Mouse (Mus musculus) MEL (cell line): ENCODE measurements around the gene Zfp804a. TPM values are rescaled to one million over a fixed set of nuclear protein-coding genes. Genes with fewer than 3 reads are reported as not detected.

Experiments used
- DNase-seq: peaks from one replicate; pipeline ENCODE4 v3.0.0; 2011; ENCODE audit warnings: low read depth, low spot score
- H3K27ac ChIP-seq: 2 replicates; pipeline ENCODE4 v1.5.1; 2012; ENCODE audit warnings: low read depth, mild to moderate bottlenecking, control low read depth, low read length, moderate library complexity; ENCODE audit not compliant: control insufficient read depth
- H3K27me3 ChIP-seq, 2 experiments: fragments of 150-350 bp in 1 of 2; sonication (generic) in 1 of 2; 2 replicates each; pipeline ENCODE4 v1.6.1; 2012; ENCODE audit warnings: low read length in 2 of 2, mild to moderate bottlenecking in 2 of 2, improper control_type of control experiment in 1 of 2, moderate library complexity in 1 of 2; ENCODE audit not compliant: insufficient read depth in 2 of 2, control insufficient read depth in 1 of 2
- H3K36me3 ChIP-seq, 2 experiments: 2 replicates each; pipeline ENCODE4 v1.6.1; 2012 to 2014; ENCODE audit warnings: low read length in 2 of 2, improper control_type of control experiment in 1 of 2, inconsistent platforms in 1 of 2, mild to moderate bottlenecking in 1 of 2; ENCODE audit not compliant: insufficient read depth in 2 of 2, control insufficient read depth in 1 of 2
- H3K4me1 ChIP-seq, 2 experiments: fragments of 150-350 bp in 1 of 2; sonication (generic) in 1 of 2; 2 replicates each; pipeline ENCODE4 v1.6.1; 2012; ENCODE audit warnings: low read length in 2 of 2, improper control_type of control experiment in 1 of 2, mild to moderate bottlenecking in 1 of 2; ENCODE audit not compliant: insufficient read depth in 2 of 2, control insufficient read depth in 1 of 2
- H3K4me3 ChIP-seq, 2 experiments: fragments of 150-350 bp in 1 of 2; sonication (generic) in 1 of 2; 2 replicates each; pipeline ENCODE4 v1.5.1; 2012; ENCODE audit warnings: low read depth in 2 of 2, low read length in 2 of 2, mild to moderate bottlenecking in 2 of 2, moderate library complexity in 2 of 2, control low read depth in 1 of 2, improper control_type of control experiment in 1 of 2; ENCODE audit not compliant: control insufficient read depth in 1 of 2, insufficient read depth in 1 of 2
- H3K79me2 ChIP-seq: 2 replicates; pipeline ENCODE4 v1.6.1; 2012; ENCODE audit warnings: mild to moderate bottlenecking, low read length, moderate library complexity; ENCODE audit not compliant: control insufficient read depth, poor library complexity, insufficient read depth
- H3K9ac ChIP-seq: 2 replicates; pipeline ENCODE4 v1.6.1; 2012; ENCODE audit warnings: low read depth, mild to moderate bottlenecking, control low read depth, low read length, moderate library complexity; ENCODE audit not compliant: control insufficient read depth, poor library complexity, severe bottlenecking
- H3K9me3 ChIP-seq: fragments of 150-350 bp; sonication (generic); replicated peaks from 2 replicates; pipeline ENCODE4 v1.6.1; 2012; ENCODE audit warnings: mild to moderate bottlenecking, low read length, improper control_type of control experiment, moderate library complexity; ENCODE audit not compliant: insufficient read depth
- CHD1 ChIP-seq: IDR thresholded peaks from 2 replicates; pipeline ENCODE4 v1.6.1; 2012; ENCODE audit warnings: low read depth, mild to moderate bottlenecking, inconsistent platforms, low read length, improper control_type of control experiment
- CHD2 ChIP-seq: IDR thresholded peaks from 2 replicates; pipeline ENCODE4 v1.6.1; 2011; ENCODE audit warnings: low read length, improper control_type of control experiment
- CTCF ChIP-seq, 3 experiments: IDR thresholded peaks in 2 of 3; conservative IDR thresholded peaks in 1 of 3; 2 replicates each; pipeline ENCODE4 v1.5.1; 2011 to 2012; ENCODE audit warnings: low read length in 3 of 3, low read depth in 2 of 3, mild to moderate bottlenecking in 2 of 3, improper control_type of control experiment in 1 of 3, inconsistent platforms in 1 of 3, mixed read lengths in 1 of 3, moderate library complexity in 1 of 3; ENCODE audit not compliant: control insufficient read depth in 1 of 3, insufficient read depth in 1 of 3, poor library complexity in 1 of 3, severe bottlenecking in 1 of 3
- ETS1 ChIP-seq: IDR thresholded peaks from 2 replicates; pipeline ENCODE4 v1.6.1; 2012; ENCODE audit warnings: low read depth, mild to moderate bottlenecking, inconsistent platforms, low read length, improper control_type of control experiment, moderate library complexity
- GATA1 ChIP-seq: IDR thresholded peaks from 2 replicates; pipeline ENCODE4 v1.6.1; 2011; ENCODE audit warnings: low read depth, low read length, improper control_type of control experiment
- JUND ChIP-seq: IDR thresholded peaks from 2 replicates; pipeline ENCODE4 v1.6.1; 2011; ENCODE audit warnings: low read depth, mild to moderate bottlenecking, improper control_type of control experiment, low read length
- MAX ChIP-seq: IDR thresholded peaks from 2 replicates; pipeline ENCODE4 v1.6.1; 2011; ENCODE audit warnings: low read length, improper control_type of control experiment
- MXI1 ChIP-seq: IDR thresholded peaks from 2 replicates; pipeline ENCODE4 v1.6.1; 2011; ENCODE audit warnings: mild to moderate bottlenecking, low read depth, low read length, improper control_type of control experiment
- NRF1 ChIP-seq: IDR thresholded peaks from 2 replicates; pipeline ENCODE4 v1.6.1; 2014; ENCODE audit warnings: low read depth, mild to moderate bottlenecking, inconsistent platforms, low read length, improper control_type of control experiment, moderate library complexity; ENCODE audit not compliant: poor library complexity, insufficient read depth, severe bottlenecking
- POLR2A ChIP-seq, 2 experiments: IDR thresholded peaks; 2 replicates each; pipeline ENCODE4 v1.6.1; 2011 to 2012; ENCODE audit warnings: low read length in 2 of 2, mild to moderate bottlenecking in 2 of 2, control low read depth in 1 of 2, improper control_type of control experiment in 1 of 2, low read depth in 1 of 2, moderate library complexity in 1 of 2; ENCODE audit not compliant: control insufficient read depth in 1 of 2, insufficient read depth in 1 of 2, poor library complexity in 1 of 2
- RCOR1 ChIP-seq: IDR thresholded peaks from 2 replicates; pipeline ENCODE4 v1.6.1; 2012; ENCODE audit warnings: low read depth, mild to moderate bottlenecking, inconsistent platforms, low read length, improper control_type of control experiment
- TAL1 ChIP-seq: IDR thresholded peaks from 2 replicates; pipeline ENCODE4 v1.6.1; 2012; ENCODE audit warnings: mild to moderate bottlenecking, inconsistent platforms, low read length, moderate library complexity, mixed read lengths
- TBP ChIP-seq: IDR thresholded peaks from 2 replicates; pipeline ENCODE4 v1.8.0; 2011; ENCODE audit warnings: low read depth, low read length, improper control_type of control experiment
- USF1 ChIP-seq: IDR thresholded peaks from 2 replicates; pipeline ENCODE4 v1.6.1; 2014; ENCODE audit warnings: low read depth, mild to moderate bottlenecking, inconsistent platforms, low read length, improper control_type of control experiment, moderate library complexity
- USF2 ChIP-seq, 2 experiments: IDR thresholded peaks; 2 replicates each; pipeline ENCODE4 v1.6.1; 2011 to 2012; ENCODE audit warnings: improper control_type of control experiment in 2 of 2, low read length in 2 of 2, borderline replicate concordance in 1 of 2, inconsistent platforms in 1 of 2, low read depth in 1 of 2, mild to moderate bottlenecking in 1 of 2; ENCODE audit not compliant: insufficient read depth in 1 of 2
- polyA plus RNA-seq, 2 experiments: library from polyadenylated mRNA; stranded (reverse) in 1 of 2; unstranded in 1 of 2; fragments of >175 nt in 1 of 2; fragments of >200 nt in 1 of 2; gene quantifications; 2 replicates each; pipeline versions ENCODE4 v1.2.1 to v1.2.4; 2012; ENCODE audit warnings: low replicate concordance in 2 of 2, low read depth in 1 of 2; ENCODE audit not compliant: insufficient read length in 2 of 2, insufficient read depth in 1 of 2, missing spikeins in 1 of 2
- total RNA-seq: library from RNA; depleted of rRNA; stranded (reverse); fragments of 300-350 nt; gene quantifications from 2 replicates; pipeline ENCODE4 v1.2.3, GENCODE M21; 2012

Gene Zfp804a
- total and polyA plus RNA-seq, 3 experiments: not detected

DNA sequence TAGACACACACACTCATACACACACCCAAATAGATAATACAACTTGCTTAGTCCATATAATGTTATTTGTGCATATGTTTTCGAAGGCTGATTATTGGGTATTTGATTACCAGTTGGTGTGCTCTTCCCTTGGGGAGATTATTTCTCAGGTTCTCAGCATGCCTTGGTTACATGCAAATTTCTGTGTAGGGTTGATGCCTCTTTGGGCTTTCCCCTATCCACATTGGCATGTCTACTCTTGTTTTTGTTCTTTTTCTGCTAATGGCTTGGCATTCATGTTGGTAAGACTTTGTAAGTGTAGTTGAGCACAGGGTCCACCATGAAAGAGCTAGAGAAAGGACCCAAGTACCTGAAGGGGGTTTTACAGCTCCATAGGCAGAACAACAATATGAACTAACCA, 14.9 kb downstream of the Zfp804a start:
- Histone ChIP-seq H3K4me3 (no peak overlapping the region), H3K9ac (no peak overlapping the region), H3K27me3 (no peaks in the 10 kb centered on the region)
- TF ChIP-seq CTCF (IDR thresholded peaks at IDR 0.05 in 2 of 3, conservative IDR thresholded peaks at IDR 0.05 in 1 of 3; ENCODE audit: control insufficient read depth in 1 of 3, insufficient read depth in 1 of 3, low read depth in 2 of 3, low read length in 3 of 3, poor library complexity in 1 of 3, severe bottlenecking in 1 of 3) (no peak), CHD2 (no peak), RCOR1 (no peak), JUND (no peak)
- TF ChIP-seq, all 39 proteins: peak for 0
- DNase-seq: no peak
- Histone ChIP-seq H3K4me1 (no peaks in the 10 kb centered on the region), H3K36me3 (no peaks in the 10 kb centered on the region), H3K27ac (no peak overlapping the region), H3K79me2 (no peaks in the 10 kb centered on the region), H3K9me3 (no peaks in the 10 kb centered on the region)

DNA sequence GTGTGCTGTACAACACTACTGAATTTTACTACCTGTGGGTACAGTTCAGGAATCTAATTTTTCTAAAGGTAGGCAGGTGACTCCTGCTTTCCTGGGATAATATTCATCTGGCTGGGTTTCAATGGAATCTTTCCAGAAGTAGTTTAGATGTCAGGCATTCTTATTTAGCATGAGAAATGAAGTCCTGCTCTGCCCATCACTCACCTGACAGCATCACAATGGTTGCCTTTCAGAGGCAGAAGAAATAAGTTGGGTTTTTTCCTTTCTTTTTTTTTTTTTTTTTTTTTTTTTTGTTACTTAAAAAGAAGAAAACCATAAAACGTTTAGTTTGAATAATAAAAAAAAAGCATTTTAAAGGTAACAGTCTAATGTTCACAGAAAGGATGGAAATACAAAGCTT, 16.1 kb downstream of the Zfp804a start:
- Histone ChIP-seq H3K79me2 (no peaks in the 10 kb centered on the region), H3K4me1 (no peaks in the 10 kb centered on the region), H3K36me3 (no peaks in the 10 kb centered on the region), H3K4me3 (no peak overlapping the region), H3K9me3 (no peaks in the 10 kb centered on the region), H3K27ac (no peak overlapping the region), H3K9ac (no peak overlapping the region), H3K27me3 (no peaks in the 10 kb centered on the region)
- DNase-seq: no peak
- TF ChIP-seq ETS1 (no peak), CTCF (IDR thresholded peaks at IDR 0.05 in 2 of 3, conservative IDR thresholded peaks at IDR 0.05 in 1 of 3; ENCODE audit: control insufficient read depth in 1 of 3, insufficient read depth in 1 of 3, low read depth in 2 of 3, low read length in 3 of 3, poor library complexity in 1 of 3, severe bottlenecking in 1 of 3) (no peak), TBP (no peak), MAX (no peak), RCOR1 (no peak), USF2 (IDR thresholded peaks at IDR 0.05; ENCODE audit: borderline replicate concordance in 1 of 2, insufficient read depth in 1 of 2, low read depth in 1 of 2, low read length in 2 of 2) (no peak), MXI1 (no peak), TAL1 (no peak), POLR2A (IDR thresholded peaks at IDR 0.05; ENCODE audit: control insufficient read depth in 1 of 2, insufficient read depth in 1 of 2, low read depth in 1 of 2, low read length in 2 of 2, poor library complexity in 1 of 2) (no peak)

DNA sequence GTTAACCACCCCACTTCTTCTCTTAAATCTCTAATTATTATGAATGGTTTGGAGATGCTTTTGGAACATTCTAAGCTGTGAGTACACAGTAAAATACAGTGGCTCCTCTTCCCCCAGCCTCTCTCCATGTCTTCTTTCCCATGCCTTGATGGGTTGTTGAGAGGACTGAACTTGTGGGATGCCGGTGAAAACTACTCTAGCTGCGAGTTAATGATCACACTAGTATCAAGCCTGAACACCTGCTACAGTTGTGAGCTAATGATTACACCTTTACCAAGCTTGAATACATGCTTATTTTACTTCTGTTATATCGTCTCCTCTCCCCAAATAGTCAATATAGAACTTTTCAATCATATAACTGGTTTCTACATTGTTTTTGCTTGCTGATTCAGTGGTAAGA, 23.9 kb downstream of the Zfp804a start:
- H3K4me1 ChIP-seq: no peaks in the 10 kb centered on the region
- no peaks in the 10 kb centered on the region for H3K36me3 ChIP-seq
- no peak overlapping the region for H3K4me3 ChIP-seq
- no peak for TF ChIP-seq CHD2
- TF ChIP-seq USF1: no peak
- TF ChIP-seq JUND: no peak
- no peak for TF ChIP-seq CHD1
- no peak for TF ChIP-seq GATA1
- no peak for TF ChIP-seq CTCF (IDR thresholded peaks at IDR 0.05 in 2 of 3, conservative IDR thresholded peaks at IDR 0.05 in 1 of 3; ENCODE audit: control insufficient read depth in 1 of 3, insufficient read depth in 1 of 3, low read depth in 2 of 3, low read length in 3 of 3, poor library complexity in 1 of 3, severe bottlenecking in 1 of 3)
- TF ChIP-seq NRF1: no peak
- no peak for TF ChIP-seq ETS1
- H3K9ac ChIP-seq: no peak overlapping the region
- H3K27me3 ChIP-seq: no peaks in the 10 kb centered on the region
- no peaks in the 10 kb centered on the region for H3K9me3 ChIP-seq
- H3K79me2 ChIP-seq: no peaks in the 10 kb centered on the region
- no peak overlapping the region for H3K27ac ChIP-seq
- no peak for DNase-seq
